Mouse (Mus musculus): ENCODE results near the gene Ndufs1. TPM values are rescaled to one million over a fixed set of nuclear protein-coding genes. Genes with fewer than 3 reads are reported as not detected.

The Ndufs1 gene
- polyA plus RNA-seq, 1 experiment, result not detected

- no peak for TF ChIP-seq CTCF (IDR thresholded peaks at IDR 0.05; ENCODE audit: insufficient read depth, low read depth, low read length)
- no peak for TF ChIP-seq POLR2A (IDR thresholded peaks at IDR 0.05; ENCODE audit: insufficient read depth, low read depth, low read length)
- 92% methylated on average over 2 of the region's 2 CpGs for WGBS
- no peaks in the 10 kb centered on the region; the same call in 1 of the 2 replicates for H3K4me1 ChIP-seq (ENCODE audit: control insufficient read depth, insufficient read depth, low read length)
- no peak overlapping the region for H3K4me3 ChIP-seq (ENCODE audit: insufficient read depth, low read depth, low read length)
- no peak overlapping the region for H3K27ac ChIP-seq (ENCODE audit: insufficient read depth, low read depth, low read length)
Observed at GRCm38 (mm10) chr1:63130883-63131282, 45.8 kb downstream of the Ndufs1 start.

GRCm38 (mm10) chr1:63129857-63130690 is 46.6 kb downstream of the Ndufs1 start:
- TF ChIP-seq POLR2A (IDR thresholded peaks at IDR 0.05; ENCODE audit: insufficient read depth, low read depth, low read length), result no peak
- TF ChIP-seq CTCF (IDR thresholded peaks at IDR 0.05; ENCODE audit: insufficient read depth, low read depth, low read length), result no peak
- Histone ChIP-seq H3K4me3 (ENCODE audit: insufficient read depth, low read depth, low read length) (no peak overlapping the region), H3K27ac (ENCODE audit: insufficient read depth, low read depth, low read length) (no peak overlapping the region), H3K4me1 (ENCODE audit: control insufficient read depth, insufficient read depth, low read length) (no peaks in the 10 kb centered on the region; the same call in 1 of the 2 replicates)
- 23% methylated on average over 18 of the region's 18 CpGs for WGBS

GRCm38 (mm10) chr1:63129273-63129672 is 47.4 kb downstream of the Ndufs1 start:
- H3K4me1 ChIP-seq (ENCODE audit: control insufficient read depth, insufficient read depth, low read length), result no peaks in the 10 kb centered on the region; the same call in 1 of the 2 replicates
- H3K4me3 ChIP-seq (ENCODE audit: insufficient read depth, low read depth, low read length), result no peak overlapping the region
- H3K27ac ChIP-seq (ENCODE audit: insufficient read depth, low read depth, low read length), result no peak overlapping the region
- TF ChIP-seq POLR2A (IDR thresholded peaks at IDR 0.05; ENCODE audit: insufficient read depth, low read depth, low read length) (no peak), CTCF (IDR thresholded peaks at IDR 0.05; ENCODE audit: insufficient read depth, low read depth, low read length) (no peak)
- WGBS, result 30% methylated on average over 3 of the region's 3 CpGs

GRCm38 (mm10) chr1:63126206-63126605 is 50.4 kb downstream of the Ndufs1 start:
- Histone ChIP-seq H3K27ac (ENCODE audit: insufficient read depth, low read depth, low read length) (no peak overlapping the region), H3K4me1 (ENCODE audit: control insufficient read depth, insufficient read depth, low read length) (no peaks in the 10 kb centered on the region; the same call in 1 of the 2 replicates), H3K4me3 (ENCODE audit: insufficient read depth, low read depth, low read length) (no peak overlapping the region)
- WGBS, result 95% methylated on average over 3 of the region's 3 CpGs
- no peak for TF ChIP-seq CTCF (IDR thresholded peaks at IDR 0.05; ENCODE audit: insufficient read depth, low read depth, low read length)
- no peak for TF ChIP-seq POLR2A (IDR thresholded peaks at IDR 0.05; ENCODE audit: insufficient read depth, low read depth, low read length)

GRCm38 (mm10) chr1:63123823-63124450 is 52.7 kb downstream of the Ndufs1 start:
- WGBS, result 90% methylated on average over 6 of the region's 6 CpGs
- TF ChIP-seq CTCF (IDR thresholded peaks at IDR 0.05; ENCODE audit: insufficient read depth, low read depth, low read length) (no peak), POLR2A (IDR thresholded peaks at IDR 0.05; ENCODE audit: insufficient read depth, low read depth, low read length) (no peak)
- Histone ChIP-seq H3K4me1 (ENCODE audit: control insufficient read depth, insufficient read depth, low read length) (no peaks in the 10 kb centered on the region), H3K4me3 (ENCODE audit: insufficient read depth, low read depth, low read length) (no peak overlapping the region), H3K27ac (ENCODE audit: insufficient read depth, low read depth, low read length) (no peak overlapping the region)

- TF ChIP-seq CTCF (IDR thresholded peaks at IDR 0.05; ENCODE audit: insufficient read depth, low read depth, low read length) (no peak), POLR2A (IDR thresholded peaks at IDR 0.05; ENCODE audit: insufficient read depth, low read depth, low read length) (no peak)
- WGBS, result 93% methylated on average over 6 of the region's 6 CpGs
- Histone ChIP-seq H3K27ac (ENCODE audit: insufficient read depth, low read depth, low read length) (no peak overlapping the region), H3K4me1 (ENCODE audit: control insufficient read depth, insufficient read depth, low read length) (0 out of 2 replicates have a peak, but pooled peaks cover 2% of the 10 kb centered on the region), H3K4me3 (ENCODE audit: insufficient read depth, low read depth, low read length) (no peak overlapping the region)
Observed at GRCm38 (mm10) chr1:63122005-63122404, 54.6 kb downstream of the Ndufs1 start.

GRCm38 (mm10) chr1:63120382-63120781 is 56.3 kb downstream of the Ndufs1 start:
- Histone ChIP-seq H3K4me3 (ENCODE audit: insufficient read depth, low read depth, low read length) (no peak overlapping the region), H3K4me1 (ENCODE audit: control insufficient read depth, insufficient read depth, low read length) (0 out of 2 replicates have a peak, but pooled peaks cover 6% of the 10 kb centered on the region), H3K27ac (ENCODE audit: insufficient read depth, low read depth, low read length) (no peak overlapping the region)
- 95% methylated on average over 2 of the region's 2 CpGs for whole genome bisulfite sequencing
- no peak for TF ChIP-seq CTCF (IDR thresholded peaks at IDR 0.05; ENCODE audit: insufficient read depth, low read depth, low read length)
- no peak for TF ChIP-seq POLR2A (IDR thresholded peaks at IDR 0.05; ENCODE audit: insufficient read depth, low read depth, low read length)

- TF ChIP-seq CTCF (IDR thresholded peaks at IDR 0.05; ENCODE audit: insufficient read depth, low read depth, low read length), result no peak
- 0 out of 2 replicates have a peak, but pooled peaks cover 6% of the 10 kb centered on the region for H3K4me1 ChIP-seq (ENCODE audit: control insufficient read depth, insufficient read depth, low read length)
- no peak overlapping the region for H3K4me3 ChIP-seq (ENCODE audit: insufficient read depth, low read depth, low read length)
- 78% methylated on average over 4 of the region's 4 CpGs for WGBS
- H3K27ac ChIP-seq (ENCODE audit: insufficient read depth, low read depth, low read length), result no peak overlapping the region
Observed at GRCm38 (mm10) chr1:63119675-63120074, 57.0 kb downstream of the Ndufs1 start.

GRCm38 (mm10) chr1:63115540-63115939 is 61.1 kb downstream of the Ndufs1 start:
- H3K4me1 ChIP-seq (ENCODE audit: control insufficient read depth, insufficient read depth, low read length), result peaks cover 11% of the 10 kb centered on the region
- no peak overlapping the region for H3K27ac ChIP-seq (ENCODE audit: insufficient read depth, low read depth, low read length)
- WGBS, result 12% methylated on average over 3 of the region's 3 CpGs
- peak overlapping the region; percentile 29 for H3K4me3 ChIP-seq (ENCODE audit: insufficient read depth, low read depth, low read length)
- no peak for TF ChIP-seq CTCF (IDR thresholded peaks at IDR 0.05; ENCODE audit: insufficient read depth, low read depth, low read length)
- no peak for TF ChIP-seq POLR2A (IDR thresholded peaks at IDR 0.05; ENCODE audit: insufficient read depth, low read depth, low read length)
